Mouse (Mus musculus): Measurements from ENCODE around the gene Cfap300.

GRCm38 (mm10) chr9:7987119-7987518 is 55.5 kb downstream of the Cfap300 start:
- no peak for TF ChIP-seq POLR2A (IDR thresholded peaks at IDR 0.05; ENCODE audit: insufficient read length, low read depth)
- no peak for TF ChIP-seq MYOG (IDR thresholded peaks at IDR 0.05; ENCODE audit: control insufficient read depth in 1 of 3, insufficient read depth in 1 of 3, insufficient read length in 2 of 3, low read depth in 2 of 3)

All from myocyte (in vitro differentiated cells).